Mouse (Mus musculus) limb, embryonic 14.5 days (tissue): ENCODE results near the gene Gm10961. TPM values are rescaled to one million over a fixed set of nuclear protein-coding genes. Genes with fewer than 3 reads are reported as not detected.

Experiments used
- ATAC-seq: fragments of 200-750 bp; cut with Nextera tagmentation; 2 replicates; pipeline ENCODE4 v1.8.0; 2017; ENCODE audit warnings: low read depth, moderate number of reproducible peaks, moderate TSS enrichment; ENCODE audit not compliant: low FRiP score
- DNase-seq: peaks from one replicate; pipeline ENCODE4 v3.0.0-alpha.2; 2015; ENCODE audit warnings: low spot score
- H3K27ac ChIP-seq: fragments of 300-500 bp; sonication (generic); replicated peaks from 2 replicates; pipeline ENCODE4 v1.5.1; 2014; ENCODE audit warnings: low read depth, mild to moderate bottlenecking, low read length, moderate library complexity, mixed read lengths
- H3K27me3 ChIP-seq: fragments of 300-500 bp; sonication (generic); 2 replicates; pipeline ENCODE4 v1.6.1; 2014; ENCODE audit warnings: low read length, mixed read lengths; ENCODE audit not compliant: control insufficient read depth, insufficient read depth
- H3K36me3 ChIP-seq: fragments of 300-500 bp; sonication (generic); 2 replicates; pipeline ENCODE4 v1.6.1; 2014; ENCODE audit warnings: mild to moderate bottlenecking, low read length, moderate library complexity, mixed read lengths; ENCODE audit not compliant: control insufficient read depth, insufficient read depth
- H3K4me1 ChIP-seq: fragments of 300-500 bp; sonication (generic); 2 replicates; pipeline ENCODE4 v1.6.1; 2014; ENCODE audit warnings: antibody characterized with exemption, low read length, mixed read lengths; ENCODE audit not compliant: control insufficient read depth, insufficient read depth
- H3K4me2 ChIP-seq: fragments of 300-500 bp; sonication (generic); replicated peaks from 2 replicates; pipeline ENCODE4 v1.6.1; 2014; ENCODE audit warnings: low read depth, mild to moderate bottlenecking, low read length, moderate library complexity; ENCODE audit not compliant: severe bottlenecking
- H3K4me3 ChIP-seq: fragments of 300-500 bp; sonication (generic); replicated peaks from 2 replicates; pipeline ENCODE4 v1.5.1; 2014; ENCODE audit warnings: low read length
- H3K9ac ChIP-seq: fragments of 300-500 bp; sonication (generic); 2 replicates; pipeline ENCODE4 v1.6.1; 2014; ENCODE audit warnings: mild to moderate bottlenecking, low read depth, low read length, moderate library complexity; ENCODE audit not compliant: severe bottlenecking
- H3K9me3 ChIP-seq: fragments of 300-500 bp; sonication (generic); 2 replicates; pipeline ENCODE4 v1.6.1; 2016; ENCODE audit warnings: low read length; ENCODE audit not compliant: control insufficient read depth
- POLR2A ChIP-seq: fragments of 200-500 bp; IDR thresholded peaks from 2 replicates; pipeline ENCODE4 v1.8.0; 2012; ENCODE audit warnings: inconsistent platforms, mild to moderate bottlenecking, moderate library complexity, borderline replicate concordance; ENCODE audit not compliant: insufficient read depth, insufficient read length; ENCODE audit errors: extremely low read depth
- WGBS: fragments of 180-500 bp; shearing (Covaris S2); extraction: QIAGEN DNeasy Blood & Tissue Kit; methylation state at CpG from one replicate; pipeline ENCODE4 v1.1.7; 2014; 5-methylcytosine and 5-hydroxymethylcytosine counted together
- polyA plus RNA-seq, 2 experiments: library from polyadenylated mRNA; depleted of rRNA in 1 of 2; stranded (reverse) in 1 of 2; unstranded in 1 of 2; fragments of >200 nt; fragmentation: Nextera tagmentation in 1 of 2; extraction: Ambion mirVana in 1 of 2; gene quantifications; 2 replicates each; pipeline versions ENCODE4 v1.2.1 to v1.2.3; 2012 to 2014

Gm10961 gene
- polyA plus RNA-seq, 2 experiments = not detected

GRCm38 (mm10) chr3:107612902-107613525 is 18.1 kb upstream of the Gm10961 start:
- DNase-seq = no peak
- WGBS = 86% methylated on average over 11 of the region's 11 CpGs
- no peaks in the 10 kb centered on the region for H3K9me3 ChIP-seq

GRCm38 (mm10) chr3:107617800-107618199 is 13.3 kb upstream of the Gm10961 start:
- DNase-seq (no peak), ATAC-seq (no peak)
- Histone ChIP-seq H3K9me3 (no peaks in the 10 kb centered on the region), H3K36me3 (peaks cover 97% of the 10 kb centered on the region), H3K4me1 (no peaks in the 10 kb centered on the region), H3K4me2 (no peak overlapping the region), H3K27ac (no peak overlapping the region), H3K9ac (no peak overlapping the region), H3K4me3 (no peak overlapping the region), H3K27me3 (no peaks in the 10 kb centered on the region)
- WGBS = 97% methylated on average over 3 of the region's 3 CpGs
- no peak for TF ChIP-seq POLR2A

More at GRCm38 (mm10) chr3:107612902-107613525, 18.1 kb upstream of the Gm10961 start:
- ATAC-seq = 0 out of 2 replicates have a peak, but pooled peaks have one; percentile 68
- Histone ChIP-seq H3K36me3 (peaks cover 73% of the 10 kb centered on the region), H3K4me3 (no peak overlapping the region), H3K27me3 (no peaks in the 10 kb centered on the region), H3K4me2 (no peak overlapping the region), H3K27ac (no peak overlapping the region), H3K9ac (no peak overlapping the region), H3K4me1 (no peaks in the 10 kb centered on the region)
- TF ChIP-seq POLR2A = no peak

- WGBS = 94% methylated on average over 6 of the region's 6 CpGs
- DNase-seq (no peak), ATAC-seq (no peak)
These were observed 11.2 kb upstream of the Gm10961 start for GRCm38 (mm10) chr3:107619911-107620310.

GRCm38 (mm10) chr3:107621286-107622075 is 9.6 kb upstream of the Gm10961 start:
- ATAC-seq (no peak), DNase-seq (no peak)
- TF ChIP-seq POLR2A = no peak
- Histone ChIP-seq H3K9me3 (no peaks in the 10 kb centered on the region), H3K9ac (no peak overlapping the region), H3K27ac (no peak overlapping the region), H3K36me3 (peaks cover 97% of the 10 kb centered on the region), H3K4me2 (no peak overlapping the region), H3K4me3 (no peak overlapping the region), H3K27me3 (no peaks in the 10 kb centered on the region), H3K4me1 (no peaks in the 10 kb centered on the region)
- 87% methylated on average over 21 of the region's 21 CpGs for WGBS

More at GRCm38 (mm10) chr3:107619911-107620310, 11.2 kb upstream of the Gm10961 start:
- no peaks in the 10 kb centered on the region for H3K9me3 ChIP-seq
- H3K9ac ChIP-seq = no peak overlapping the region
- H3K4me3 ChIP-seq = no peak overlapping the region
- no peaks in the 10 kb centered on the region for H3K4me1 ChIP-seq
- no peaks in the 10 kb centered on the region for H3K27me3 ChIP-seq
- no peak overlapping the region for H3K4me2 ChIP-seq
- no peak for TF ChIP-seq POLR2A
- no peak overlapping the region for H3K27ac ChIP-seq
- peaks cover 97% of the 10 kb centered on the region for H3K36me3 ChIP-seq

- no peak for DNase-seq
- ATAC-seq = no peak
- 97% methylated on average over 7 of the region's 7 CpGs for WGBS
- TF ChIP-seq POLR2A = no peak
- Histone ChIP-seq H3K36me3 (peaks cover 97% of the 10 kb centered on the region), H3K27me3 (no peaks in the 10 kb centered on the region), H3K4me3 (no peak overlapping the region), H3K9ac (no peak overlapping the region), H3K27ac (no peak overlapping the region), H3K4me2 (no peak overlapping the region), H3K9me3 (no peaks in the 10 kb centered on the region), H3K4me1 (no peaks in the 10 kb centered on the region)
These were observed 8.6 kb upstream of the Gm10961 start for GRCm38 (mm10) chr3:107622537-107622936.
